Mouse (Mus musculus) heart, postnatal 4 days (tissue): ENCODE data around the gene Cfap43. TPM values are rescaled to one million over a fixed set of nuclear protein-coding genes. Genes with fewer than 3 reads are reported as not detected.
"Not testable (repeated sequence)": the region's sequence is repeated elsewhere in the genome, so short reads cannot be mapped to it uniquely, and the experiment has no call there.

ENCODE experiments used
- DNase-seq: peaks from one replicate; pipeline ENCODE4 v3.0.0; 2021
- total RNA-seq, 2 experiments: library from RNA; stranded (reverse); gene quantifications; 2 replicates each; pipeline ENCODE4 v1.2.3; 2021

The Cfap43 gene
- total RNA-seq, 2 experiments from 2014 or later = not detected

DNA sequence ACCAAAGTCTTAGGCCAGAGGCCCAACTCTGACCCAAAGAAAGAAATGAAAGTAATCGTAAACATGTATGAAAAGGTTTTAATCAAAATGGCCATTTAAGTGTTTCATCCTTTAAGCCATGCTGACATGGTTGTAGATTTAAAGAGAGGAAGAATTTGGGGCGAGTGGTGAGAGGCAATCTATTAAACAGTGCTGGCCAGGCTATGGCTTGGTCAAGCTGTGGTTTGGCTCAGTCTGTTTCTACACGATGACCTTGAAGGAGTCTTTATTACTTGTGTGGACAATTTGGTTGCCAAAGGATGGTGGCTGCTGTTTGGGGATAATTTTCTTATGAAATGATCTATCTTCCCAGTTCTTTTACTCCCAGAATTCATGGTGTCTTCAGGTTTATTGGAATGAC is 66.0 kb downstream of the Cfap43 start:
- DNase-seq = no peak

DNA sequence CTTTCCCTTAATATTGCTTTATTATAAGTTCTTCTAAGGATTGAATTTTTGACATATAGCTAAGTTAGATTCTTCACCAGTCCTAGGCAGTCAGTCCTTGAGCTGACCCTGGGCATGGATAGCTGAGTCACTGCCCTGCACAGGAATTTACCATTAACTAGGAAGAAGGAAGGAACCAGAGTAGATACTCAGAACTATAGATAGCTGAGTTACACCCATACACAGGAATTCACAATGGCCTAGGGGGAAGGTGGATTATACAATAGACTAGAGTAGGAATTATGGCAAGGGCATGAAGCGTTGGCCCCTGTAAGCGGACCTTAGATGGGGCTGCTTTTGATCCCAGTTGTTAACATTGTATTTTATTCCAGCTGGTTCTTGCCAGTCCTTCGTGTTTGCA is 67.0 kb downstream of the Cfap43 start:
- DNase-seq = not testable (repeated sequence)

DNA sequence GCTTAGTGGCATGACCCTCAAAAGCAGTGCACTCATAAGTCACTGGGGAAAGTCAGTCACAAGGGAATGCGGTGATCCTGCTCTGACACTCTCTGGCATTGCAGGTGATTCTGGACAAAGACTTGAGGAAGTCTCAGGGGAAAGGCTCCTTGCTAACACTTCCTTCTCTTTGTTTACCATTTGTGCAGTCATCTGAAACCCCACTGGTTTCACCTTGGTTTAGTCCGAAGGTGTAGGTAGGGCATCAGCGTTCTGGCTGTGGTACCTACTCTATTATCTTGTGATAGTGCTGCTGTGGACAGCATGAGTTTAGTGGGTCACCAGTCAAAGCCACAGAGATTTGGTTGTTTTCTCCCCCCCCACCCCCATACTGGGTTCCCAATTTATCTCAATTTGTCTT is 69.4 kb downstream of the Cfap43 start:
- DNase-seq = no peak

DNA sequence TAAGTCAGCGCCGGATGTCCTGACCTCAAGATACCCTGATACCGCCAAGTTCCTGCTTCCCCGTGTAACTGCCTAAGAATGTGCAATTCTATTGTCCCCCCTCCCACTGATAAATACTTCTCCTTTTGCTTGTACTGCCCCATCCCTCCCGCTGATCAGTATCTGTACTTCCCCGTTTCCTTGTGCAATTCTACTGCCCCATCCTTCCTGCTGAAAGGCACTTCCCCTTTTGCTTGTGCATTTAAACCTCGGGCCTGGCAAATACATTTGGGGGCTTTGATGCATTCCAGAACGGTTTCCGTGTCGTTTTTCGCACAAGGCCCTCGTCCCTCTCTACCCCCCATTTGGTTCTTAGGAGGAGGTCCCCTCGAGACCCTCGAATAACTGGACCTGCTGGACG is 77.9 kb downstream of the Cfap43 start:
- DNase-seq = not testable (repeated sequence)

DNA sequence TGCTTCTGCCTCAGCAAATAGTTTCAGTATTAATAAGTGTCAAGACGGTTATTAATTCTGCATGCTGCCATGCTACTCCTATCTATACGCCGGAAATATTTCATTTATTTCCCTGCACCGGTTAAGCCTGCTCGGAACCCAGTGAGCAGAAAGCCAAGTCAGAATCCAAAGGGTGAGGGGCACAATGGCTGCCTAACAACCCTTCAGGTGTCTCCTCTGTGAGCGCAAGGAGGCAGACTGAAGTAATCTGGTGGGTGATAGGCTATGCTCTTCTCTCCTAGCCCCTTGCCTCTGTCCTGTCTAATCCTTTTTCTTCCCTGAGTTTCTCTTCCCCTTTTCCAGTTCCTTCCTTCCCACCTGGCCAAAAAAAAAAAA is 81.6 kb downstream of the Cfap43 start:
- DNase-seq = no peak

DNA sequence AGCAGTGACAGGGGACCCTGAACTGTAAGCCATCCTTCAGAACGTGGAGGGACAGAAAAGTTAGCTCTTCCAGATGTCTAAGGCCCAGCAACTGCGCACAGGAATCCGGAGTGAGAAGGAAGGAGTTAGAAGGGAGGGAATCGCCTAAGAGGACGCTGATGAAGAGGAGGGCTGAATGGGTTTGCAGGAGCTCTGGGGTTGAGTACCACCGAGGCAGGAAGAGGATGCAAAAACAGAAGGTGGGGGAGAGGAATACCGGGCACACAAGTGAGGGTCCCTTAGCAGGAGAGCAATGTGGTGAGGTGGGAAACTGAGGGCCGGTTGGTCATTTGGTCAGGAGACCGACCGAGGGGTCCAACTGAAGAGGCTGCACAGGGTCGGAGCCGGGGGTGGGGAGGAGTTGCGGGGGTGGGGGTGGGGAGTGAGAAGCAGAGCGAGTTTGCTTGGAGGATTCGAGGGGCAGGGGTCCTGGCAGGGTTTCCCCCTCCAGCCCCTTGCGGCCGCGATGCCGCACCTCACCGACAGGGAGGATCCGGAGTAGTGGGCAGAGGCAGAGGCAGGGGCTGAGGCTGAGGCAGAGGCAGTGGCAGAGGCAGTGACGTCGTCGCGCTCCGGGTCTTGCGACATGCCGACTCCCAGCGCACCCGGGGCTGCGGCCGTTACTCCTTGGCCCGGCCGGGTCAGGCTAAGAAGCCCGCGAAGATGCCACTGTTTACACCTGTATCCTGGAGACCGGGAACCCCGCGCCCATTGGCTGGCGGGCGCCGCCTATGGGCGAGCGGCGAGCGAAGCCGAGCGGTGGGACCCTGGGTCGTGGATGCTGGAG is 82.2 kb downstream of the Cfap43 start:
- peak; percentile 66 for DNase-seq

DNA sequence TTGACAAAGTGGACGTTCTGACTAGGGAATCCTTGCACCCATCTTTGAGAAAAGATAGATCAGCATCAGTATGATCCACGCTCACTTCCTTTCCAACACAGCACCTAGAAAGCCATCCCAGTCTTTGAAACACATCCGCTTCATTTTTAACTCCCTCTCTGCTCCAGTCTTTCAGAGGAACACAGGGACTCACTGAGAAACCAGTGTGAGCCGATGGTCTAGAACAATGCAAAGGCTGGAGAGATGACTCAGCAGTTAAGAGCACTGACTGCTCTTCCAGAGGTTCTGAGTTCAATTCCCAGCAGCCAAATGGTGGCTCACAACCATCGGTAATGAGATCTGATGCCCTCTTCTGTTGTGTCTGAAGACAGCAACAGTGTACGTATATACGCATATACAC is 83.3 kb downstream of the Cfap43 start:
- DNase-seq = no peak

DNA sequence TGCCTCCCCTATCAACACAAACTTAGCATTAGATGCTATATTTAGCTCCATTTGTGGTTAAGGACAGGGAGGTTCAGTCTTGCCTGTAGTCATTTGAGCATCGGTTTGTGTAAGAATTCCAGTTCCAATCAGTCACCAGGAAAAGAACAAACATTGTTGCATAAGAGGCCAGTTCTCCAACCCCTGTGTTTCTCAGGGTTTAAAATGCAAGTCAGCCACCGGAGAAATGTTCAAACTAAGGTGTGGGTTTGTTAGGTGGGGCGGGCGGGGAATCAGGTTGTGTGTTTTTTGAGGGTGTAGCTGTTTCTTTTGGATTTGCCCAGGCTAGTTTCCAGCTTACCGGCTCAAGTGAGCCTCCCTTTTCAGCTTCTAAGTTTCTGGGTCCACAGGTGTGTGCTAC is 84.5 kb downstream of the Cfap43 start:
- DNase-seq = no peak

DNA sequence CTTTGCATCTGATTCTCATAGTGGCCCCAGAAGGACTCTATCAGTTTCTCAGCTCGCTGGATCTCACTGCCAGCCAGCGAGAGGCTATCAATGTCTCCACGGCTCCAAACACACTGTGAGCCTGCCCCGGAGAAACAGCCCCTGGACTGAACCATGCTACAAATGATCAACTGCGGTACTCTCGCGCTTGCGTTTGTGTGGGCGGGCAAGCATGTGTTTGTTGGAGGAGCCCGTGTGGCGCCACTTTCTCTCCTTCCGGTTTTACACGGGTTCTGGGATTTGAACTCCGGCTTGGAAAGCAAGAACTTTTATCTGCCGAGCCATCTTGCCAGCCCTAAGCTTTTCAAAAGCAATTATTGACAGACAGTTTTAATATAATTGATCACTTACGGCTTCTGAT is 86.8 kb downstream of the Cfap43 start:
- no peak for DNase-seq

DNA sequence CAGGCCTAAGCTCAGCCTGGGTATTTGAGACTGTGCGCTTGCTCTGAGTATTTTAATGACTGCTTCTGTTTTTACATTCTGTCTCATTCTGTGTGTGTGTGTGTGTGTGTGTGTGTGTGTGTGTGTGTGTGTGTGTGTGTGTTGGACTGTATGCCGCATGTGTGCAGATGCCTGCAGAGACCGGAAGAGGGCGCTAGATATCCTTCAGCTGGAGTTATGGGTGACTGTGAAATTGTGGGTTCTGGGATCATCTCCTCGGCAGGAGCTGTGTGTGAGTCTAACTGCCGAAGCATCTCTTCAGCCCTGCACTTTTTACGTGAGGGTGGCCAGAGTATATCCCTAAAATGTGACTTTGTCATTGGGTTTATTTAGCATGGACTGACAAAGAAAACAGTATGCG is 88.0 kb downstream of the Cfap43 start:
- DNase-seq = no peak

DNA sequence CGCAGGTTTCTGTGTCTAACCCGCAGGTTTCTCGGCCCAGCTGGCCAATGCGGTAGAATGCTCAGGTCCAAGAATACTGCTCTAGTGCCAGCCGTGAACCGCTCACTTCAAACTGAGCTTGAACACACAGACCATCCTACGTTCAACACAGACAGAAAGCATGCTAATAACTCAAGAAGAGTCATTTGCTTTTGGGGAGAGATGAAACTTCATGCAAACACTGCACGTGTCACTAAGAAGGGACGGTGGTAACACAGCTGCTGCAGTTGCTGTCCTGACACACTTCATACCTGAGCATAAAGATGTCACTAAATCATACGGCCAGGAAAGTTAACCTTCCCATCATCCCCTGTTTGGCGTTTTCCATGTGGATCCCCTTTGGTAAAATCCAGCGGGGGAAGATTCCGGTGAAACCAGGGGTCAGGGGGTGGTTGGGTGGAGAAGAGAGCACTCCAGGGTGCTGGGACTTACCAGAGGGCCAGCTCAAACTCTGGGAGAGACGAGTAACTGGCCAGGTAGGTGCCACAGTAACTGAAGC is 89.1 kb downstream of the Cfap43 start:
- no peak for DNase-seq

DNA sequence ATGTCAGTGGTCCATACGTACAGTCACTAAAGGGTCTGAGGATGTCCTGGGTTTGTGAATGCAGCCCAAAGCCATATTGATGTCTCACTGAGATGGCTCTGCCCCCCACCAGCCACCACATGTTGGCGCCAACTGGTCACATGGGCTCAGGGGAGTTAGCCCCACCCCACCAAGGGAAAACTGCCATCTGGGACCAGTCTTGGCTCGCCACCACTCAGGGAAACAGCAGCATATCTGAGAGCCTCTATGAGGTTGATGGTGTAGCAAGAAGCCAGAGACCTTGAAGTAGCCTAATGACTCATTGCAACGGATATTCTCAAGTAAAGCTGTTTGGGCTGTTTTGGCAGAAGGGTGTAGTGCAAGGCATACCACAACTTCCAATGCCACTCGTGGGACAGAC is 95.1 kb downstream of the Cfap43 start:
- DNase-seq = no peak

DNA sequence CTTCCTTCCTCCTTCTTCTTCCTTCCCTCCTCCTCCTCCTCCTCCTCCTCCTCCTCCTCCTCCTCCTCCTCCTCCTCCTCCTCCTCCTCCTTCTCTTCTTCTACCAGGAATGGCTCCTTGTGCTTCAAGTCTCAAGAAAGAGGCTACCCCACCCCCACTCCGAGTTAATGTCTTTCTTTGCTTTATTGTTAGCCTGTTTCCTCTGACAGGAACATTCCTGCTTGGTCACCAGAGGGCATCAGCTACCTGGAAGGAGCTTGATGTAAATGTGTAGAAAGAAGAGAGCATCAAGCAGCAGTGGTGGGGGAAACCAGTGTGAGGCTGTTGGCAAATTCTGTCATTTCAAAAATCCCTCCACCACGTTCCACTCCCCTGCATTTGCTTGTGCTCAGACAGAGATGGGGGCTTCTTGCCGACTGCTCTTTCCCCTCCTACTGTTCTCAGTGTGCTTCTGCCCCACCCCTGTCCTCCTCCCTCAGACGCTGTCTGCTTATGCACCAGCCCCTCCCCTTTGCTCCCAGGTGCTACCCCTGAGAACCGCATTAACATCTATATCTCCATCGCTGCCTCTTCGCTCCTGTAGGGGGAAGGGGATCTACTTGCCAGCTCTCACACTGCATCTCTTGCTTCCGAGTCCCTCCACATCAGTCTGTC is 96.8 kb downstream of the Cfap43 start:
- peak; percentile 25 for DNase-seq

DNA sequence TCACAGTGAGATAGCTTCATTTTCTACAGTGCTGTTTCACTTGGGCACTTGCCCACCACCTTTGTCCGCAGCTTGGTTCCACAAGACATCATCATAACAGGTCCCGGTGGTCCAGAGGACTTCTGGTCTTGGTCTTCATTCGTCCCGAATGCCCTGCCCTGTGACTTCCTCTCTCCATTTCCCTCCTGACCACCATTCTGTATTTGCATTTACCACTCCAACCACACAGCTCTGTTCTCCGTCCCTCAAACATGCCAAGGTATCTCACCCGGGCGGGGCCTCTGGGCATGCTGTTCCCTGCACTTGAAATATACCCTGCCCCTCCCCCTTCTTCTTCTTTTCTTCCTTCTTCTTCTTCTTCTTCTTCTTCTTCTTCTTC is 97.6 kb downstream of the Cfap43 start:
- no peak for DNase-seq

DNA sequence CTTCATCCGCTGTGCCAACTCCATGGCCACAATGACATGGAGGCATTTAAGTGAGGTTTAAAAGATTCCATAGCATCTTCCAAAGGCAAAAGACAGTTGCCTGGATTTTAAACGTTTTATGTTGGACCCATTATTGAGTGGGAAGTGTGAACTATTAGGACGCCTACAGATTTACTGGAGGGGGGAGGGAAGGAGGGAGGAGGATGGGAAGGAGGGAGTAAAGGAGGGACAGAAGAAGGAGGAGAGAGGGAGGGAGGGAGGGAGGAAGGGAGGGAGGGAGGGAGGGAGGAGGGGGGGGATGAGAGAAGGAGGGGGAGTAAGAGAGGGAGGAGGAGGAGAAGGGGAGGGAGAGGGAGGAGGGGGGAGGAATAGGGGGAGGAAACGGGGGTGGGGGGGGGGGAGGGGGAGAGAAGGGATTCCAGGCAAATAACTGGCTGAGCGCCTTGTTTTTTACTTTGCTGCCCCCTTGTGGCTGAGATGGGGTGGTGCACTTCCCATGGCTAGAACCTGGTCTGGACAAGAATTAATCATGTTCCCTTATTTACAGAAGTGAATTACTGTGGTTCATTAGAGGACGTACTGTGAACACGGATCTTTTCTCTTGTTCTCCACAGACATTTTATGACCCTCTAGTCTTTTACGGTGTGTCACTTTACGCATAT is 98.1 kb downstream of the Cfap43 start:
- peak; percentile 85 for DNase-seq

DNA sequence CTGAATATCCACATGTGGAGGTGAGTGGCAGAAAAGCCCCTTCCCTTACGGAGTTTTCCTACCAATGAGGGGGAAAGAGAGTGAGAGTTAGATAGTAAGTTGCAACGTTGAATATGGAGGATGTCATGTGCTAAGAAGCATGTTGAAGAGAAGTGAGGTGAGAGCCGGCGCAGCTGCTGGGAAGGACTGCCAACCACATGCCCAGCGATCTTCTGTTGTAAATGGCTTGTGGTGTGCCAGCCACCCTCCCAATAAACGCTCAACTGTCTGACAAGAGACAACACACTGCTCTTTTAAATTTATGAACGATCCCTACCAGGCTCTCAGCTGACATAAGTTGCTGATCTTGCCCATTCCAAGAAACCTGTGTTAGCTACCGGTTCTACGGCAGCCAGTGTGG is 101.4 kb downstream of the Cfap43 start:
- DNase-seq = no peak

DNA sequence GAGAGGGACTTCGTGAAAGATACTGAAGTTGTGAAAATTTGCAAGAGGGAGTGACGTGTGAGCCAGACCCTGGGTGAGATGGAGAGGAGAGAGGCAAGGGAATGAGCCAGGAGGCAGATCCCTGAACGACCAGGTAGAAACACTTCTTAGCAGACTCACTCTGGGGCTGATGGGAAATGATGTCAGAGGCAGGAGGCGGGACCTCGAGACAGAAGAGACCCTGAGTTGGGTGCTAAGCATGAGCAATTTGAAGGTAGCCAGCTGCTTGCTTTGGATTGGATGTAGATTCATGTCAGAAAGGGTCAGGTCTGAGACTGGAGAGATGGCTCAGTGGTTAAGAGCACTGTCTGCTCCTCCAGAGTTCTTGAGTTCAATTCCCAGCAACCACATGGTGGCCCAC is 104.4 kb downstream of the Cfap43 start:
- no peak for DNase-seq

DNA sequence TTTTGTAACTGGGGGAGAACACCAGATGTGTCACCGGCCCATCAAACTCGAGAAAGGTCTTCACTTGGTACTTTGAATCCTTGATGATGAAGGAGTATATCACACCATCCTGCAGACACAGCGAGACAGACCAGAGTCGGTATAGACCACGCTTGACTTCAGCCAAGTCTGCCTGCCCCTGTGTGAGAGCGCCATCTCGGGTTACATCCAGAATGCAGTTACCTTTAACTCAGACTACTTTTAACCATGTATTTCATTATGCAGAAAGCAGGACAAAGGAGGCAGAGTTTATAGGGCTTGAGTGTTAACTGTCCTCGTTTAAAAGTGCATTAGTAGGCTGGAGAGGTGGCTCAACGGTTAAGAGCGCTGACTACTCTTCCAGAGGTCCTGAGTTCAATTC is 107.0 kb downstream of the Cfap43 start:
- no peak for DNase-seq

DNA sequence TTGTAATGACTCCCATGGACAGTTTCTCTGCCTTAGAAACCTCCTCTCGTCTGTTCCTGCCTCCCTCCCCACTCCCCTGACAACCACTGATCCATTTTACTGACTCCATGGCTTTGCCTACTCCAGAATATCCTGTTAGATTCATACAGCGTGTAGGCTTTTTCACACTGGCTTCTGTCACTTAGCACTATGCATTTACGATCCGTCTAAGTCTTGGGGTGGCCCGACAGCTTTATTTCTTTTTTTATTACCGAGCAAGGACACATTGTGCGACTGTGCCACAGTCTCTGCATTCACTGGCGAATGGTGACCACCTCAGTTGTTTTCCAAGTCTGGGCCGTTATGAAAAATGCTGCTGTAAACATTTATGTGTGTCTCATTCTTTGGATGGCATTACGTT is 120.5 kb downstream of the Cfap43 start:
- DNase-seq = no peak

DNA sequence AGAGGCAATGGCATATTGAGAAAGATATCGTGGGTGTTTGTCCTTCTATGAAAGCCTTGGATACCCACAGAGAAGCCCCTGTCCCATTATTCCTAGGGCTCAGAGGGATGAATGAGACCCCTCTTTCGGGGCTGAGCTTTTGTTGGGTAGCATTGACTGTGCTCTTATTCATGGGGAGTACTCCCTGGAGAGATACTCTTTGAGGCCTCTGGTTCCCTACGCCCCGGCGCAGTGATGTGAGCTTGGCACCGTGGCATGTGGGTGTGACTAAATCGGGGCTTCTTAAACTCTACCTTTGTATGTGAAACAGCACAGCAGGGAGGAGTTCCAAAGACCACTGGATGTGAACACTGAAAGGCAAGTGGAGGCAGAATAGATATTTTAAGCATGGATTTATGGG is 122.4 kb downstream of the Cfap43 start:
- no peak for DNase-seq

DNA sequence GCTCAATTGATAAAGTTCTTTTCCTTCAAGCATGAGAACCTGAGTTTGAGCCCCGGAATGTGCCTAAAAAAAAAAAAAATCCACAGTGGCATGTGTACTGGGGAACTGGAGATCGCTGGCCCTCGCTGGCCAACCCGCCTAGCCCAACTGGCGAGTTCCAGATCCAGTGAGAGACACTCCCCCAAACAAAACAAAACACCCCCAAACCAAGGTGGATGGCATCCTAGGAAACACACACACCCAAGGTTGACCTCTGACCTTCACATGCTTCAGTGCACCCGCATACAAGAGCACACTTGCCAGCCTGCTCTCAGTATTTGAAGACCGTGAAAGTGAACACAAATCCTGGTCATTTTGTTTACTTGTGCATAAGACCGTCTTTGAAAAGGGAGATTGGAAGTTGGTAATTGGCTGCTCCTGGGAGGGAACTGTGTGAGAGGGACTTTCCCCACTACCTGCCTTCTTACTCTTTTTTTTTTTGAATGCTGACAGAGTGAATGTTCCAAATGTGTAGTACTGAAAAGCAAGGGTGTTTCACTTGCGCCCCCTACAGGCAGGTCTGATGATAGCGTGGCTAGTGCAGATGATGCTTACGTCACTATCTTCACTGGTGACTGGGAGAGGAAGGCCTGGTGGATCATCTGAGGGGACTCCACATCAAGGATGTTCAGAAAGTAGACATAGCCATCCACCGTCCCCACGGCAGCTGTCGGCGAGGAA is 123.9 kb downstream of the Cfap43 start:
- DNase-seq = peak; percentile 80

DNA sequence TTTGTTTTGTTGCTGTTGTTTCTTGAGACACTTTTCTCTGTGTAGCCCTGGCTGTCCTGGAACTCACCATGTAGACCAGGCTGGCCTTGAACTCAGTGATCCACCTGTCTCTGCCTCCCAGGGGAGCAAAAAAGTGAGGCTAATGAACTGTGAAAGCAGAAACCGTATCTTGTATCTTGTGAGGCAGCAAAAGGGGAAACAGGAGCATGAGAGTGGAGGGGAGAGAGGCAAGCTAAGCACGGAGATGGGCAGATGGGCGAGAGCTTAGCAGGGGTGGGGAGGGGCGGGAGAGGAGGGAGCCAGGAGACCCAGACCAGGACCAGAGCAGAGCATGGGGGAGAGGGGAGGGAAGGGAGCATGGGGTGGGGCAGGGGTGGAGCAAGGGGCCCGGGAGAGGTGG is 124.8 kb downstream of the Cfap43 start:
- DNase-seq = no peak
